In genomic region chr16:92103572-92104331, GRCm38 (mm10) we compare ENCODE assay signal across 10 mouse cellular contexts. TPM values are rescaled to one million over a fixed set of nuclear protein-coding genes. Genes with fewer than 3 reads are reported as not detected.
DNase-seq lines count a peak whose midpoint lies in the region; ATAC-seq and TF ChIP-seq lines count a peak whose summit lies in the region.
"Had no signal": no experiment of that assay in that cellular context is flagged by ENCODE, and none has a peak within 500 bp of the region (broad histone marks: within the 10 kb centered on the region; RNA-seq: fewer than 3 reads in every experiment).

No protein-coding gene starts in this region.

- no peaks in the 10 kb centered on the region for H3K79me2 ChIP-seq in heart, adult 2 months (replicated peaks; ENCODE audit: control insufficient read depth, insufficient read depth, low read length)

- WGBS in heart, adult 2 months = 53% methylated on average over 9 of the region's 9 CpGs
- 29% methylated on average over 9 of the region's 9 CpGs for WGBS in hindbrain, postnatal 0 days
- 21% methylated on average over 9 of the region's 9 CpGs for WGBS in midbrain, embryonic 15.5 days

- H3K27ac ChIP-seq in heart, adult 2 months = 0 out of 2 replicates have a peak overlapping the region, but pooled peaks have one; percentile 2
- peak overlapping the region; percentile 77 for H3K27ac ChIP-seq in brown adipose tissue, adult 24 weeks (replicated peaks; ENCODE audit: low read depth, low read length)
- H3K27ac ChIP-seq in hindbrain, postnatal 0 days = 0 out of 2 replicates have a peak overlapping the region, but pooled peaks have one; percentile 3
- H3K27ac ChIP-seq in midbrain, embryonic 15.5 days = 0 out of 2 replicates have a peak overlapping the region, but pooled peaks have one; percentile 1

- no peaks in the 10 kb centered on the region for H3K27me3 ChIP-seq in heart, adult 2 months (ENCODE audit: control insufficient read depth, insufficient read depth, low read length)
- no peaks in the 10 kb centered on the region for H3K27me3 ChIP-seq in hindbrain, postnatal 0 days (ENCODE audit: insufficient read depth, low read length)
- no peaks in the 10 kb centered on the region for H3K27me3 ChIP-seq in midbrain, embryonic 15.5 days (replicated peaks)

- no peak for TF ChIP-seq POLR2A in heart, adult 2 months (IDR thresholded peaks at IDR 0.05; ENCODE audit: insufficient read depth, low read depth, low read length)

- ATAC-seq in hindbrain, postnatal 0 days = peak; percentile 41; the same call in 1 of the 2 replicates
- ATAC-seq in midbrain, embryonic 15.5 days (replicated peaks) = 0 out of 2 replicates have a peak, but pooled peaks have one; percentile 35

- peak in 1 of 2 experiments; percentile 20 for DNase-seq in heart, adult 2 months
- DNase-seq in heart, postnatal 14 days = no peak
- DNase-seq in hindbrain, postnatal 0 days (ENCODE audit: low spot score) = no peak
- DNase-seq in cerebellum, adult 9-11 months = no peak
- DNase-seq in right cerebral cortex, postnatal 4 days = no peak
- DNase-seq in left cerebral cortex, postnatal 10 days (ENCODE audit: extremely low spot score in 1 of 2, low spot score in 2 of 2) = no peak

- H3K4me2 ChIP-seq in hindbrain, postnatal 0 days (ENCODE audit: low read depth, low read length) = no peak overlapping the region
- H3K4me2 ChIP-seq in midbrain, embryonic 15.5 days = no peak overlapping the region

- no peaks in the 10 kb centered on the region for H3K9me3 ChIP-seq in hindbrain, postnatal 0 days (ENCODE audit: low read length)
- H3K9me3 ChIP-seq in midbrain, embryonic 15.5 days = no peaks in the 10 kb centered on the region

- H3K4me1 ChIP-seq in heart, adult 2 months (ENCODE audit: control insufficient read depth, insufficient read depth, low read length) = peaks cover 3% of the 10 kb centered on the region
- peaks cover 26% of the 10 kb centered on the region for H3K4me1 ChIP-seq in brown adipose tissue, adult 24 weeks (ENCODE audit: control insufficient read depth, insufficient read depth, insufficient read length, low read length)
- H3K4me1 ChIP-seq in hindbrain, postnatal 0 days (ENCODE audit: insufficient read depth, low read length) = 0 out of 2 replicates have a peak, but pooled peaks cover 12% of the 10 kb centered on the region
- H3K4me1 ChIP-seq in midbrain, embryonic 15.5 days = peaks cover 7% of the 10 kb centered on the region; the same call in 1 of the 2 replicates

- no peaks in the 10 kb centered on the region for H3K36me3 ChIP-seq in heart, adult 2 months (ENCODE audit: control insufficient read depth, insufficient read depth, low read length)
- 0 out of 2 replicates have a peak, but pooled peaks cover 3% of the 10 kb centered on the region for H3K36me3 ChIP-seq in hindbrain, postnatal 0 days (ENCODE audit: insufficient read depth, low read length)
- H3K36me3 ChIP-seq in midbrain, embryonic 15.5 days (replicated peaks) = no peaks in the 10 kb centered on the region

- intact Hi-C loops in heart, adult 2 months (cut with DNase I) = no loop called here
- intact Hi-C loops in heart, postnatal 14 days (cut with DNase I) = loop anchor here (5.0 kb wide), 1 partner anchor 166 kb away; no protein-coding TSS in a partner anchor
- intact Hi-C loops in left cerebral cortex, postnatal 10 days (cut with DNase I) = no loop called here

- H3K4me3 ChIP-seq in heart, adult 2 months = no peak overlapping the region
- H3K4me3 ChIP-seq in brown adipose tissue, adult 24 weeks (ENCODE audit: insufficient read depth, low read depth, low read length) = no peak overlapping the region
- H3K4me3 ChIP-seq in hindbrain, postnatal 0 days (ENCODE audit: low read length) = no peak overlapping the region
- no peak overlapping the region for H3K4me3 ChIP-seq in midbrain, embryonic 15.5 days

- H3K9ac ChIP-seq in heart, adult 2 months (ENCODE audit: low read depth, low read length) = no peak overlapping the region
- H3K9ac ChIP-seq in hindbrain, postnatal 0 days (replicated peaks; ENCODE audit: low read length) = no peak overlapping the region
- no peak overlapping the region for H3K9ac ChIP-seq in midbrain, embryonic 15.5 days

- peak; percentile 42 for TF ChIP-seq CTCF in heart, adult 2 months (IDR thresholded peaks at IDR 0.05)
- peak; percentile 40 for TF ChIP-seq CTCF in hindbrain, postnatal 0 days (IDR thresholded peaks at IDR 0.05; ENCODE audit: low read depth)

- no peak for TF ChIP-seq EP300 in heart, adult 2 months (IDR thresholded peaks at IDR 0.05; ENCODE audit: insufficient read depth, low read depth, low read length)

RNA-seq across cellular contexts. Expression of gene Slc5a3, which starts 45.6 kb away (rescaled TPM):
- 1 to 10 TPM; 3.2 to 8.1 TPM for total RNA-seq in heart, adult 2 months (2021)
- polyA plus RNA-seq in heart, adult 2 months (2012; rRNA removed) = 1.6 and 2.5 TPM in 2 replicates
- 1 to 10 TPM; 5.4 to 6.2 TPM for total RNA-seq in heart, postnatal 14 days (2021)
- 9.0 and 12.6 TPM in 2 replicates for polyA plus RNA-seq in brown adipose tissue, adult 24 weeks (2012; ENCODE audit: insufficient read depth, insufficient read length, missing spikeins)
- total RNA-seq in hindbrain, postnatal 0 days (2014; rRNA removed) = 23.9 and 30.9 TPM in 2 replicates
- 9.6 and 10.0 TPM in 2 replicates for polyA plus RNA-seq in hindbrain, postnatal 0 days (2015; fragmentation: Nextera tagmentation; extraction: Ambion mirVana)
- 18.3 and 21.3 TPM in 2 replicates for polyA plus RNA-seq in midbrain, embryonic 15.5 days (2015; fragmentation: Nextera tagmentation; extraction: Ambion mirVana)
- 10 to 100 TPM; 15.4 to 19.2 TPM for total RNA-seq in left cerebral cortex, postnatal 10 days (2021)

RNA-seq across cellular contexts. Expression of gene Gm49711, which starts 45.6 kb away (rescaled TPM):
- total RNA-seq in heart, adult 2 months (2021) = not detected
- polyA plus RNA-seq in heart, adult 2 months (2012; rRNA removed) = not detected in 2 replicates
- not detected for total RNA-seq in heart, postnatal 14 days (2021)
- not detected in 2 replicates for polyA plus RNA-seq in brown adipose tissue, adult 24 weeks (2012; ENCODE audit: insufficient read depth, insufficient read length, missing spikeins)
- total RNA-seq in hindbrain, postnatal 0 days (2014; rRNA removed) = not detected in 2 replicates
- 0.58 and 0.82 TPM in 2 replicates for polyA plus RNA-seq in hindbrain, postnatal 0 days (2015; fragmentation: Nextera tagmentation; extraction: Ambion mirVana)
- polyA plus RNA-seq in midbrain, embryonic 15.5 days (2015; fragmentation: Nextera tagmentation; extraction: Ambion mirVana) = 0.72 and 0.73 TPM in 2 replicates
- total RNA-seq in left cerebral cortex, postnatal 10 days (2021) = not detected
- total RNA-seq: heart, postnatal 36 days; neutrophil, adult 5-6 weeks had no signal

RNA-seq across cellular contexts. Expression of gene Mrps6, which starts 45.7 kb away (rescaled TPM):
- total RNA-seq in heart, adult 2 months (2021) = 10 to 100 TPM; 53.0 to 58.4 TPM
- polyA plus RNA-seq in heart, adult 2 months (2012; rRNA removed) = 40.5 and 43.0 TPM in 2 replicates
- total RNA-seq in heart, postnatal 14 days (2021) = 10 to 100 TPM; 48.8 to 55.5 TPM
- polyA plus RNA-seq in brown adipose tissue, adult 24 weeks (2012; ENCODE audit: insufficient read depth, insufficient read length, missing spikeins) = 108 and 144 TPM in 2 replicates
- total RNA-seq in hindbrain, postnatal 0 days (2014; rRNA removed) = 24.9 and 33.2 TPM in 2 replicates
- polyA plus RNA-seq in hindbrain, postnatal 0 days (2015; fragmentation: Nextera tagmentation; extraction: Ambion mirVana) = 181 and 183 TPM in 2 replicates
- 156 and 163 TPM in 2 replicates for polyA plus RNA-seq in midbrain, embryonic 15.5 days (2015; fragmentation: Nextera tagmentation; extraction: Ambion mirVana)
- 10 to 100 TPM; 56.9 to 63.5 TPM for total RNA-seq in left cerebral cortex, postnatal 10 days (2021)

Comparison
In these comparisons a context has a peak if more than half of its experiments do, and no peak if none do; other contexts are left out.
1. H3K27ac ChIP-seq: peak in every context shown above with its lines; median percentile 77 in brown adipose tissue, adult 24 weeks; 3 in hindbrain, postnatal 0 days; 2 in heart, adult 2 months; 1 in midbrain, embryonic 15.5 days.